Mouse (Mus musculus) heart, embryonic 10.5 days (tissue): ENCODE measurements at regions not wholly inside any gene's neighbourhood (a gene's known extent, or its start where the extent isn't known, plus 50 kb on each side); places are given as distances from the start of the nearest gene placed in this dataset.

Experiments
- DNase-seq: peaks from one replicate; pipeline ENCODE4 v3.0.0-alpha.2; 2017; ENCODE audit warnings: low spot score
- H3K27ac ChIP-seq: fragments of 300-500 bp; sonication (generic); 2 replicates; pipeline ENCODE4 v1.5.1; 2016; ENCODE audit warnings: mild to moderate bottlenecking
- H3K27me3 ChIP-seq: fragments of 300-500 bp; sonication (generic); 2 replicates; pipeline ENCODE4 v1.6.1; 2016; ENCODE audit warnings: mild to moderate bottlenecking; ENCODE audit not compliant: poor library complexity, insufficient read depth, severe bottlenecking
- H3K36me3 ChIP-seq: fragments of 300-500 bp; sonication (generic); 2 replicates; pipeline ENCODE4 v1.6.1; 2016; ENCODE audit warnings: mild to moderate bottlenecking, moderate library complexity
- H3K4me1 ChIP-seq: fragments of 300-500 bp; sonication (generic); 2 replicates; pipeline ENCODE4 v1.6.1; 2016; ENCODE audit warnings: mild to moderate bottlenecking
- H3K4me3 ChIP-seq: fragments of 300-500 bp; sonication (generic); 2 replicates; pipeline ENCODE4 v1.5.1; 2016; ENCODE audit warnings: mild to moderate bottlenecking, moderate library complexity
- H3K9me3 ChIP-seq: fragments of 300-500 bp; sonication (generic); 2 replicates; pipeline ENCODE4 v1.6.1; 2016; ENCODE audit warnings: mild to moderate bottlenecking, moderate library complexity
- WGBS: fragments of 180-500 bp; shearing (Covaris S2); methylation state at CpG from one replicate; pipeline ENCODE4 v1.1.7; 2016; 5-methylcytosine and 5-hydroxymethylcytosine counted together

- DNase-seq = no peak
- Histone ChIP-seq H3K9me3 (no peaks in the 10 kb centered on the region), H3K27ac (no peak overlapping the region), H3K36me3 (no peaks in the 10 kb centered on the region), H3K4me1 (no peaks in the 10 kb centered on the region), H3K27me3 (no peaks in the 10 kb centered on the region), H3K4me3 (no peak overlapping the region)
- 79% methylated on average over 10 of the region's 10 CpGs for WGBS
Measured at GRCm38 (mm10) chr15:56045510-56046245, 1431.7 kb downstream of the Slc22a22 start.

- H3K27ac ChIP-seq = no peak overlapping the region
- no peak for DNase-seq
- H3K36me3 ChIP-seq = no peaks in the 10 kb centered on the region
- H3K4me1 ChIP-seq = no peaks in the 10 kb centered on the region
- no peaks in the 10 kb centered on the region for H3K9me3 ChIP-seq
- 48% methylated on average over 4 of the region's 4 CpGs for WGBS
- H3K27me3 ChIP-seq = no peaks in the 10 kb centered on the region
- H3K4me3 ChIP-seq = no peak overlapping the region
Measured at GRCm38 (mm10) chr15:56043282-56043681, 1434.1 kb downstream of the Slc22a22 start.

GRCm38 (mm10) chr15:56042449-56042848 is 1435.0 kb downstream of the Slc22a22 start:
- no peaks in the 10 kb centered on the region for H3K36me3 ChIP-seq
- no peak overlapping the region for H3K4me3 ChIP-seq
- H3K9me3 ChIP-seq = 0 out of 2 replicates have a peak, but pooled peaks cover 3% of the 10 kb centered on the region
- no peaks in the 10 kb centered on the region for H3K4me1 ChIP-seq
- H3K27ac ChIP-seq = no peak overlapping the region
- no peaks in the 10 kb centered on the region for H3K27me3 ChIP-seq
- DNase-seq = no peak

GRCm38 (mm10) chr15:56030007-56030406 is 1447.4 kb downstream of the Slc22a22 start:
- Histone ChIP-seq H3K4me3 (no peak overlapping the region), H3K36me3 (no peaks in the 10 kb centered on the region), H3K27ac (no peak overlapping the region), H3K4me1 (no peaks in the 10 kb centered on the region), H3K27me3 (no peaks in the 10 kb centered on the region), H3K9me3 (peaks cover 3% of the 10 kb centered on the region)
- no peak for DNase-seq
- WGBS = 66% methylated on average over 2 of the region's 2 CpGs

- no peak for DNase-seq
- Histone ChIP-seq H3K36me3 (no peaks in the 10 kb centered on the region), H3K4me3 (no peak overlapping the region), H3K27me3 (no peaks in the 10 kb centered on the region), H3K9me3 (no peaks in the 10 kb centered on the region), H3K27ac (no peak overlapping the region), H3K4me1 (no peaks in the 10 kb centered on the region)
- WGBS = 44% methylated on average over 5 of the region's 5 CpGs
Measured at GRCm38 (mm10) chr15:56027197-56027818, 1450.1 kb downstream of the Slc22a22 start.

GRCm38 (mm10) chr15:56024705-56025104 is 1452.7 kb downstream of the Slc22a22 start:
- no peak for DNase-seq
- Histone ChIP-seq H3K4me3 (no peak overlapping the region), H3K36me3 (no peaks in the 10 kb centered on the region), H3K9me3 (no peaks in the 10 kb centered on the region), H3K4me1 (no peaks in the 10 kb centered on the region), H3K27ac (no peak overlapping the region), H3K27me3 (no peaks in the 10 kb centered on the region)
- WGBS = 76% methylated on average over 1 of the region's 1 CpGs

- Histone ChIP-seq H3K9me3 (no peaks in the 10 kb centered on the region), H3K36me3 (no peaks in the 10 kb centered on the region), H3K4me1 (no peaks in the 10 kb centered on the region), H3K27ac (no peak overlapping the region), H3K27me3 (no peaks in the 10 kb centered on the region), H3K4me3 (no peak overlapping the region)
- WGBS = 85% methylated on average over 5 of the region's 5 CpGs
- DNase-seq = no peak
Measured at GRCm38 (mm10) chr15:56023862-56024484, 1453.5 kb downstream of the Slc22a22 start.

- Histone ChIP-seq H3K4me1 (no peaks in the 10 kb centered on the region), H3K4me3 (no peak overlapping the region), H3K27ac (no peak overlapping the region), H3K27me3 (no peaks in the 10 kb centered on the region), H3K9me3 (no peaks in the 10 kb centered on the region), H3K36me3 (no peaks in the 10 kb centered on the region)
- no peak for DNase-seq
- 85% methylated on average over 4 of the region's 4 CpGs for WGBS
Measured at GRCm38 (mm10) chr15:56022315-56022714, 1455.1 kb downstream of the Slc22a22 start.

GRCm38 (mm10) chr15:56018141-56018540 is 1459.3 kb downstream of the Slc22a22 start:
- Histone ChIP-seq H3K36me3 (no peaks in the 10 kb centered on the region), H3K27me3 (no peaks in the 10 kb centered on the region), H3K27ac (no peak overlapping the region), H3K9me3 (no peaks in the 10 kb centered on the region), H3K4me1 (no peaks in the 10 kb centered on the region), H3K4me3 (no peak overlapping the region)
- DNase-seq = no peak
- 39% methylated on average over 1 of the region's 1 CpGs for WGBS

GRCm38 (mm10) chr15:56017561-56017960 is 1459.9 kb downstream of the Slc22a22 start:
- Histone ChIP-seq H3K4me1 (no peaks in the 10 kb centered on the region), H3K27ac (no peak overlapping the region), H3K4me3 (no peak overlapping the region), H3K27me3 (no peaks in the 10 kb centered on the region), H3K9me3 (no peaks in the 10 kb centered on the region), H3K36me3 (no peaks in the 10 kb centered on the region)
- DNase-seq = no peak
- WGBS = 84% methylated on average over 1 of the region's 1 CpGs

- no peaks in the 10 kb centered on the region for H3K4me1 ChIP-seq
- no peak overlapping the region for H3K27ac ChIP-seq
- no peaks in the 10 kb centered on the region for H3K36me3 ChIP-seq
- no peaks in the 10 kb centered on the region for H3K9me3 ChIP-seq
- H3K4me3 ChIP-seq = no peak overlapping the region
- DNase-seq = no peak
- H3K27me3 ChIP-seq = no peaks in the 10 kb centered on the region
- 80% methylated on average over 1 of the region's 1 CpGs for WGBS
Measured at GRCm38 (mm10) chr15:56016070-56016469, 1461.4 kb downstream of the Slc22a22 start.

GRCm38 (mm10) chr15:56014059-56014620 is 1463.3 kb downstream of the Slc22a22 start:
- peak overlapping the region; percentile 59; the same call in 1 of the 2 replicates for H3K27ac ChIP-seq
- no peak overlapping the region for H3K4me3 ChIP-seq
- no peaks in the 10 kb centered on the region for H3K4me1 ChIP-seq
- H3K9me3 ChIP-seq = no peaks in the 10 kb centered on the region
- 54% methylated on average over 8 of the region's 8 CpGs for WGBS
- no peaks in the 10 kb centered on the region for H3K36me3 ChIP-seq
- H3K27me3 ChIP-seq = no peaks in the 10 kb centered on the region
- peak; percentile 91 for DNase-seq

- WGBS = 80% methylated on average over 5 of the region's 5 CpGs
- no peaks in the 10 kb centered on the region for H3K4me1 ChIP-seq
- no peaks in the 10 kb centered on the region for H3K9me3 ChIP-seq
- no peak overlapping the region for H3K4me3 ChIP-seq
- no peaks in the 10 kb centered on the region for H3K27me3 ChIP-seq
- no peak overlapping the region for H3K27ac ChIP-seq
- DNase-seq = no peak
- no peaks in the 10 kb centered on the region for H3K36me3 ChIP-seq
Measured at GRCm38 (mm10) chr15:56008603-56009174, 1468.7 kb downstream of the Slc22a22 start.
